Mouse (Mus musculus) C2C12 (cell line): Measurements from ENCODE around the gene Cdc14a.

ENCODE experiments used
- CTCF ChIP-seq: IDR thresholded peaks from one replicate; pipeline ENCODE4 v1.5.1; 2011; ENCODE audit not compliant: control insufficient read depth, insufficient read depth, insufficient read length
- MYOD1 ChIP-seq: IDR thresholded peaks from one replicate; pipeline ENCODE4 v1.6.1; 2011; ENCODE audit warnings: low read depth; ENCODE audit not compliant: control insufficient read depth, insufficient read length
- MYOG ChIP-seq: IDR thresholded peaks from one replicate; pipeline ENCODE4 v1.6.1; 2011; ENCODE audit not compliant: control insufficient read depth, insufficient read length; ENCODE audit errors: extremely low read depth
- USF1 ChIP-seq: IDR thresholded peaks from one replicate; pipeline ENCODE4 v1.6.1; 2011; ENCODE audit warnings: low read depth, mild to moderate bottlenecking, control low read depth, moderate library complexity

GRCm38 (mm10) chr3:116422074-116422473, 1.8 kb downstream of the Cdc14a start:
- TF ChIP-seq USF1 (no peak), CTCF (no peak), MYOG (no peak), MYOD1 (no peak)
